Mouse (Mus musculus): ENCODE results near the gene Gm49359.
"Not testable (repeated sequence)": the region's sequence is repeated elsewhere in the genome, so short reads cannot be mapped to it uniquely, and the experiment has no call there.

Gm49359 gene

GRCm38 (mm10) chr13:62466424-62467334 is at the start of gene Gm49359:
Gene Gm49359, minus strand, starts transcription at chr13:62466832.
- peak; percentile 55 for DNase-seq (ENCODE audit: low spot score)

- not testable (repeated sequence) for DNase-seq (ENCODE audit: low spot score)
Observed at GRCm38 (mm10) chr13:62510641-62511420, 44.2 kb upstream of the Gm49359 start.

GRCm38 (mm10) chr13:62472661-62473060 is 6.0 kb upstream of the Gm49359 start:
- not testable (repeated sequence) for DNase-seq (ENCODE audit: low spot score)

DNA sequence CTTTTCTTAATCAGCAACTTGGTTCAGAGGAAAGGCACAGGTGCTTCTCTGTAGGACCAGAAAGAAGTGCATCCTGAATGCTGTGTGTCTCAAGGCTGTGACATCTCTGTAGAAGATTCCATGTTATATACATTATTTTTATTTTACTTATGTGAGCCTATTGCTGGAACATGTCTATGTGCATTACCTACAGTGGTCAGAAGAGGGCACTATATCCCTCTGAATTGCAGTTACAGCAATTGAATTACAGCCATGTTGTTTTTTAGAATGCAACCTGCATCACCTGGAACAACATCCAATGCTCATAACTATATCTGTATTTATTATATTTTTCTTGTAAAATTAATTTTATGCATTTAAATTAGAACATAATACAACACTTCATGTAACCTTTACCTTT is 3.3 kb upstream of the Gm49359 start:
- not testable (repeated sequence) for DNase-seq (ENCODE audit: low spot score)

All from ovary, postnatal 10 days (tissue).